Mouse (Mus musculus): Measurements from ENCODE around the gene Gamt.

DNA sequence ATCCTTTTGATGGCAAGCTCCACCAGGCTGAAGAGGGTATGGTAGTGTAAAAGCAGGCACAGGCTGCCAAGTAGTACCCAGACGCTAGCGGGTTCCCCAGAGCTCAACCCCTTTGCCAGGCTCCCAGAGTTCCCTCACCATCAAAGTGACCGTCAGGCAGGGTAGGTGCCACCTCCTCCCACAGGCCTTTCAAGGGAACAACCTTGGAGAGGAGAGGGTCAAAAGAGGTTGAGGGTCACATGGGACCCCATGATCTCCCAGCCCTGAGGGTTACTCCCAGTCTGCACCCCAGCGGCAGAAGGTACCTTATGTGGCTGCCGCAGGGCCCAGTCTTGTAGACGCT is 1.4 kb downstream of the Gamt start:
- TF ChIP-seq POLR2A (IDR thresholded peaks at IDR 0.05; ENCODE audit: low read depth, low read length) = no peak
- TF ChIP-seq CTCF (IDR thresholded peaks at IDR 0.05; ENCODE audit: extremely low read depth, insufficient read length, insufficient replicate concordance, low read depth, low read length) = no peak
